Mouse (Mus musculus): ENCODE results near the gene Sept6.

Sept6 gene

DNA sequence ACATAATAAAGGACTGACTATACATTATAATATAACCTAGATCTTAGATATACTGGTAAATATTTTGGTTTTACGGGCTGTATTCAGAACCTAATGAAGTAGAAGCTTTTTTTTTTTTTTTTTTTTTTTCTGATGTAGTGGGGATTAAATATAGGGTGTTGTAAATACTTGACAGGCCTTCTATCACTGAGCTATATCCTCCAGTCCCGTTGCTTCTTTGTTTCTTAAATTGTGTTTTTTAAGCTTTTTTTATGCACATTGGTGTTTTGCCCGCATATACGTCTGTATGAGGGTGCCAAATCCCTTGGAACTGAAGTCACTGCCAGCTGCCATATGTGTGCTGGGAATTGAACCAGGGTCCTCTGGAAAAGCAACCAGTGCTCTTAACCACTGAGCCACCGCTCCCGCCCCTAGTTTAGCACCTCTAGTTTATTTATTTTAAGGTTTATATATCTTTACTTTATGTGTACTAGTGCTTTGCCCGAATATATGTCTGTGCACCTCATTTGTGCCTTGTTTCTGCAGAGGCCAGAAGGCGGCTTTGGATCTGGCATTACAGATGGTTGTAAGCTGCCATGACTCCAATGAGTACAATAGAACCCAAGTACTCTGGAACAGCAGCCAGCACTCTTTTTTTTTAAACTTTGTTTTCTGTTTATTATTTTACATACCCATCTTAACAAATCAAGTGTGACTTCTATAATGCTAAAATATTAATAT lies 126.8 kb downstream of the Sept6 start:
- no peak for DNase-seq (ENCODE audit: extremely low spot score, low spot score)

DNA sequence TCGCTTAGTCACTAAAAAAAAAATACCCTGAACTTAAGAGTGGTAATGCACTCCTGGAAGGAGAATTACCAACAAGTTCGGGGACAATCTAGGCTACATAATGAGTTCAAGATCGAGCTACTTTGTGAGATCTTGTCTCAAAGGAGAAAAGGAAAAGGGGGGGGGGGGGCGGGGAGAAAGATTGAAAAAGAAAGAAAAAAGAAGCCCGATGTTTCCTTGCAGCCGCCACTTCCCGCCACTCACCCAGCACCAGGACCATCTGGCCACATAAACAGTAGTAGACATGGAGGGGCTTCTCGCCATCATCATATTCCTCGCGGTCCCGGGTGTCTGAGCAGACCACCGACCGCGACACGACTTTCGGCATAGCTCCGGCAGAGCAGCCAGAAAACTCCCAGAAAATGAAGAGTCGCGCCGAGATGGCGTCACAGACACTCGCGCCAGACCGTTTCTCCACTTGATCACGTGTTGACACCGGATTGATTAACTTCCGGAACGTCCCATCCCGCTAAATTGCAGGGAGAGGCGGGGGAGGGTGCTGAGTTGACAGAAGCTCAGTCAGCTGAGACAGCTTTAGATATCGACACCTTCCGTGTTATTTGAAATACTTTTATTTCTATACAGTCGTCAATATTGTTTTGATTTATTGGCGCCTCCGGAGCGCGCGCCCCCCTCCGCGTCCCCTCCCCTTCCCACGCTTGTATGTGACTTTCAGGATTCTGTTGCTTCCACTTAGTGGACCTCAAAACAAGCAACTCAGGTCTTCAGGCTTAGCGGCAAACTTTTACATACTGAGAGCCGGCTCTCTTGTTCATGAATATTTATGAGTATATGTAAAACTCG lies 127.6 kb downstream of the Sept6 start:
- DNase-seq (ENCODE audit: extremely low spot score, low spot score), result peak; percentile 76
